Mouse (Mus musculus): ENCODE measurements around the gene Faf1.

Gene Faf1

GRCm38 (mm10) chr4:109782577-109783114 lies 106.3 kb downstream of the Faf1 start:
- DNase-seq (ENCODE audit: low spot score in 2 of 2), result no peak

GRCm38 (mm10) chr4:109789347-109790001 lies 113.1 kb downstream of the Faf1 start:
- no peak for DNase-seq (ENCODE audit: low spot score in 2 of 2)

DNA sequence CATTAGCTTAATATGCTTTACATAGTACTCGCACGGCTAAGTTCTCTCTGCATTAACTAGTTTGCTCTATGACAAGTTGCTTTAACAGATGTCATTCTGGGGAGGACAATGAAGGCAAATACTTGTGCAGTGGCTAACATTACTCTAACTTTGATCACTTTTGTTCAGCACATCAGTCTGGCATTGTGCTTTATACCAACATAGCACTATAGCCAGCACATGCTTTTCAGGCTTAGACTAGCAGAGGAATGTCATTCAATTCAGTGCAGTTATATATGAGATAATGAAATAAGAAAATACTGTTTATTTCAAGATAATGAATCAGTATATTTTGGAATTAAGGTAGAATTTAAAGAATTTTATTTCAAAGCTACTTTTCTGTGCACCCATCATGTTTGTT lies 115.9 kb downstream of the Faf1 start:
- DNase-seq (ENCODE audit: low spot score in 2 of 2), result no peak

DNA sequence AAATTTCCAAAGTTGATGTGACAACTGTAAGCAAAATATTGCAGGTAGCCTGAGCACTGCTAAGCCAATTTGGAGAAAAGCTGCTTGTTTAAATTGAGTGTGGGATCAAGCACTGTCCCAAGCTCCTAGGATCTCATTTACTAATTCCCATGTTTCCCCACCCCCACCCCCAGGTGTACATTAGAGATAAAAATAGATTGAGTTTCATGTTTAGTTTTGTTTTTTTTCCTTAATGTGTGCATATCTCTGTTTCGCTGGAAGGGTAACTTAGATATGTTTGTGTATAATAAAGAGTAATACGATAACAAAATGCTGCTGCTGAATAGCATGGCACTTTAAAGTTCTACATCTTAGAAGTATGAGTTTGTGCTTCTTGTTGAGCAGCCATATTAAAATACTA lies 116.7 kb downstream of the Faf1 start:
- no peak for DNase-seq (ENCODE audit: low spot score in 2 of 2)

DNA sequence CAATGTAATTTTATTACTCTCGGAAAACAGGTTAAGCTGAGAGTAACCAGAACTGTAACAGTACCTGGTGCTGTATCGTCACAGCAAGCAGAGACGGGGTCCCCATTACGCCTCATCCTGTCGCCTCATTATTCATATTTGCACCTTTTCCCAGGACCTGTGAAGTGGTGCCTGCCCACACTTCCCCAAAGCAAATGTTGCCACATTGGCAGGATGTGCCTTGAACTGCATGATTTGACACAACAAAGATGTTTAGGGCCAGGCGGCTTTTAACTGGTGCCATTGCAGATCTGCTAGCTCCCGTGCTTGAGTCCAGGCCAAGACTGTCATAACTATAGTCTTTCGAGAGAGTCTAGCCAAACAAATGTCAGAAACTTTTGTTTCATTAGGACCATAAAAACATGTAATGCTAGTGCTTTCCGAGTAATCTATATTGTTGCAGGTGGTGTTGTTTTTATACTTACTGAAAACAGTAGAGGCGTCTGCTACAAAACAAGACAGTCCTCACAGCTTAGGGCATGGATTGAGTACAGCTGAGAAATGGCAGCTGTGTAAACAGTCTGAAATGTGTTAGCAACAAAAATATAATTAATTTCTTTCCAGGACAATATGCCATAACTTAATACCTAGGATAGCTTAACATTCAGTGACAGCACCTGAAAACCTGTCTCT lies 121.3 kb downstream of the Faf1 start:
- no peak for DNase-seq (ENCODE audit: low spot score in 2 of 2)

DNA sequence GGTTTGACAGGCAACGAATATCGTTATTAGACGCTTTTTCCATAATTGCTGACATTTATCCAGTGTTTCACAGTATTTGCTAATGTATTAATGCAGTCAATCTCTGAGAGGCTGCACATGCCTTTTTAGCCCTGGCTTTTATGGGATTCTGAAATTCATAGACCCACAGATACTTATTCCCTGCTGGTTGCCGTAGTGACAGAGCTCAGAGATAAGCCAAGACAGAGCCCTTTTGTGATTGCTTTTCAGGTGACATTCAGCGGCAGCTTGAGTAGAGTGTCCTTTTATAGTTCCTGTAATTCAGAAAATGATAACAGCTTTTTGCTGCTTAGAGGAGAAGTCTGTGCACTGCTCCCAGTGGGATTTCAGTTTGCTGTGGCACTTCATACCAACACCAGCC lies 130.0 kb downstream of the Faf1 start:
- DNase-seq (ENCODE audit: low spot score in 2 of 2), result no peak

- no peak for DNase-seq (ENCODE audit: low spot score in 2 of 2)
Observed at GRCm38 (mm10) chr4:109815161-109815560, 138.8 kb downstream of the Faf1 start.

DNA sequence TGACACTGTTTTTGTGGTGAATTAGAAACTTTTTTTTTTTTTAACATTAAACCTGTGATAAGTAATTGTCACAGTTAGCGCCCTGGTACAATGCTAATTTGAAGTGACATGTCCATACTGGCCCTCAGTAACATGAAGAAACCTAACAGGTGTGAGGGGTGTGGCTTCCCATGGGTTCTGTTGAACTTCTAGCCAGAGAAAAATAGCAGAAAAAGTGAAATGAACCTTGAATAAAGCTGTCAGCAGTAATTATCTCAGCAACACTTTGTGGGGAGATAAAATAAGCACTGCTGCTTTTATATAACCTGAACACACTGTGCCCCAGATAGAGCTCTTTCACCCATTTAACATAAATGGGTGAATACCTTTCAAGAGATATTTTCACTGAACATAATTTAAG lies 139.2 kb downstream of the Faf1 start:
- DNase-seq (ENCODE audit: low spot score in 2 of 2), result no peak

DNA sequence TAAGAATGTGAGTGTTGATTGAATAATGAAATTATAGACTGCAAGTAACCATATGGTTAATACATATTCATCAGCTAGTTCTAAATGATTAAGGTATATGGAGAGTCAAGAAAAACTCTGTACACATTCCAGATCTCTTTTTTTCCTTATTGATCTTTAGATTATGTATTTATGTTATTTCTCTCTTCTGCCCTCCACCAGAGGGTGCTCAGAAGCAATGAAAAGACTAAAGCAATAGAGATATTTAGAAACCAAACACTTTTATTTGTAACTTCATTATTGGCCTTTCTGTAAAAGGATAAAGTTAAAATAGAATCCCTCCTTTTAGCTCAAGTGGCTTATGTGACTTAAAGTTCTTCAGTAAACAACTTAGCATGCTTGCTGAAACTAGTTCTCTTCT lies 143.1 kb downstream of the Faf1 start:
- no peak for DNase-seq (ENCODE audit: low spot score in 2 of 2)

DNA sequence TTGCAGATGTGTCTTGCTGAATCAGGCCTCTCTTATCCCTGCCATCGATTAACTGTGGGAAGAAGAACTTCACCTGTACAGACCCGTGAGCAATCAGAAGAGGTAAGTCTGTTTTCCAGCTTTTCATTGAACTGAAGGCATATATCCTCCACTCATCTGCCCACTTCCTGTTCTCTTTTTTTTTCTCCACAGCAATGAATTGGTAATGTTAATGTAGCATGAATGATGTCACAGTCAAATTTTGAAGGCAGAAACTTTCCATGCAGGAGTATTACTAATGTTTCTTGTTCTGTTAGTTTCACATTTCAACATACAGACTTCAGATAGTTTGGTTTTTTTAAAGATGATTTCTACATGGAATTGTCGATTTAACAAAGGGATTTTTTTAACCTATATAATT lies 153.4 kb downstream of the Faf1 start:
- DNase-seq (ENCODE audit: low spot score in 2 of 2), result no peak

- no peak for DNase-seq (ENCODE audit: low spot score in 2 of 2)
Observed at GRCm38 (mm10) chr4:109857851-109858250, 181.5 kb downstream of the Faf1 start.

- no peak for DNase-seq (ENCODE audit: low spot score in 2 of 2)
Observed at GRCm38 (mm10) chr4:109858571-109859392, 182.4 kb downstream of the Faf1 start.

DNA sequence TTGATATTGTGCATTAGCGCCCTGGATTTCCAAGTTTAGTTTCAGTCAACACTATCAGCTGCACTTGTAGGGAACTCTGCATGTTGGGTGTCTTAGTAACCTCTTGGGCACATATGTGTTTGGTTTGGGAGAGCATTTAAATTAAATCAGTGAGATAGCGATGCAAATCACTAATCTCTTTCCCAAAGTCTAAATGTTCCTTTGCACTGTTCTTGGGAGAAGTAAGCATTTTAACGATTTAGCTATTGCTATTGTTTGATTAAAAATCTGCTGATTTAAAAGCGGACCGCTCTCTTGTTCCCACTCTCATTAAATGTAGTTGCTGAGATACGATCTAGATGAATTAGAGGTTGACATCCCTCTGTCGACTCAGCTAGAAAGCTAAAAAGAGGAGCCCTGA lies 183.0 kb downstream of the Faf1 start:
- DNase-seq (ENCODE audit: low spot score in 2 of 2), result no peak

- no peak for DNase-seq (ENCODE audit: low spot score in 2 of 2)
Observed at GRCm38 (mm10) chr4:109860256-109860655, 183.9 kb downstream of the Faf1 start.

GRCm38 (mm10) chr4:109862271-109862670 lies 185.9 kb downstream of the Faf1 start:
- no peak for DNase-seq (ENCODE audit: low spot score in 2 of 2)

- DNase-seq (ENCODE audit: low spot score in 2 of 2), result no peak
Observed at GRCm38 (mm10) chr4:109863021-109863420, 186.6 kb downstream of the Faf1 start.

DNA sequence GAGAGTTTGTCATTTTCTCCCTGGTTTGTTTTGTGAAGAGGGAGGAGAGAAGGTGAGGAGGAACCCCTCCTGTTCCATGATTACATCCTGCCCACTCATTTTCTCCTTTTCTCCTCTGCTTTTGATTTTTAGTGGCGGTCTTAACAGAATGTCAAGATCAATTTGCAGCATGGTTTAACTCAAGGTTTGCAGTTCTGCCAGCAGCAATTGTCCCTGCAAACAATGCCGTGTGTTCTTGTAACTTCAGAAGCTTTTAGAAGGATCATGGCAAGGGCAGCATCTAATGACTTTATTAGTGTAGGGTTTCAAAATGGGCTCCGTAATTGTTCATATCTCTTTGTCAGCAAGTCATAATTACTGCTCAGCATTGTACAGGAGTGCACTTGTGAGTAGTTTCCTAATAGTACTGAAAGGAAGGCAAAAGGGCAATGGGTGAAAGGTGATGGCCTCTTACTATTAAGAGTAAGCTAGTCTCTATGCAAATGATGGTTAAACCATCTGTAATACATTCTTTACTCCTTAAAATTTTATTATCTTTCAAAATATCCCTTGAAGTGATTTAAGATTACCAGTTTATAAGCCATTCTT lies 192.6 kb downstream of the Faf1 start:
- no peak for DNase-seq (ENCODE audit: low spot score in 2 of 2)

GRCm38 (mm10) chr4:109884333-109884732 lies 207.9 kb downstream of the Faf1 start:
- no peak for DNase-seq (ENCODE audit: low spot score in 2 of 2)

DNA sequence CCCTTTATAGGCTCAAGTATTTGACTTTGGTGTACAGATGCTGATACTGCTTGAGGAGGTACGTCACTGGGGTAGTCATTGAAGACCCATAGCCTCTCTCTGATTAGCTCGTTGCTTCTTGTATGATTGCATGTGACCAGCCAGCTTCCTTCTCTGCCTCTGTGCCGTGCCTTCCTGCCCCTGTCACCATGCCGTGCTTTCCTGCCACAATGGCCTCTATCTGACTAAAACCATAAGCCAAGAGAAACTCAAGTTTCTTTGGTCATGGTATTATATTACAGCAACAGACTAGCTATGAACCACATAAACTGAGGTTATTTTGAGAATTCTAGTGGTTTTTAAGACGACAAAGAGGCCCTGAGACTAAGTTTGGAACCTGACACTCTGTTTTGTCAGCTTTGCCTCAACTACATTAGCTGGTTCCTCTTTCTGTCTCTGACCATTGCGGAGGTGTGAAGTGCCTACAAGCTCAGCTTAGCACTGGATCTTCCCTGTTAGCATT lies 211.5 kb downstream of the Faf1 start:
- no peak for DNase-seq (ENCODE audit: low spot score in 2 of 2)

- DNase-seq (ENCODE audit: low spot score in 2 of 2), result no peak
Observed at GRCm38 (mm10) chr4:109897810-109898566, 221.6 kb downstream of the Faf1 start.

DNA sequence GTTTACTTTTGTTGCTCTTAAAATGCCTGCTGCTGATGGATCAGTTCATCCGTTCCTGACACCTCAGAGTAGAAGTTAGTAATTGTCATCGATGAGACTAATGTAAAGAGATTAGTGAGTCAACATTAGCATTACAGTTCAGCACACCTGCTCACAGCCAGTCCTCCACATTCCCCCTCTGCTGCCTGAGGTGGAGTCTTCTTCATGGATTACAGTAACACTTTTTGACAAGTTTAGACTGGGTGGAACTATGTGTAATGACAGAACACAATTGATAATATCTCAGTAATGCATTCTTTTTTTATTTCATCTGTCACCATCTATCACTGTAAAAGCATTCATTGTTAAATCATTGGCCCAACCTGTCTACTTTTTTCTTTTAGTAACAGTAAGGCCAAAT lies 224.7 kb downstream of the Faf1 start:
- no peak for DNase-seq (ENCODE audit: low spot score in 2 of 2)
